Mouse (Mus musculus): ENCODE results near the gene Kcnh2. TPM values are rescaled to one million over a fixed set of nuclear protein-coding genes. Genes with fewer than 3 reads are reported as not detected.

The Kcnh2 gene
- polyA plus RNA-seq, 1 experiment from 2014 or later, result 17.4 TPM

- no peaks in the 10 kb centered on the region for H3K36me3 ChIP-seq
- H3K27ac ChIP-seq, result no peak overlapping the region
- H3K27me3 ChIP-seq, result no peaks in the 10 kb centered on the region
- H3K9me3 ChIP-seq (replicated peaks), result no peaks in the 10 kb centered on the region
- H3K4me3 ChIP-seq, result no peak overlapping the region
- H3K4me2 ChIP-seq (replicated peaks), result no peak overlapping the region
- no peaks in the 10 kb centered on the region for H3K4me1 ChIP-seq
- ATAC-seq (ENCODE audit: low FRiP score), result no peak
- 48% methylated on average over 6 of the region's 6 CpGs for WGBS
- no peak overlapping the region for H3K9ac ChIP-seq
Measured at GRCm38 (mm10) chr5:24374216-24374615, 22.8 kb upstream of the Kcnh2 start.

- no peak overlapping the region for H3K9ac ChIP-seq
- no peak overlapping the region for H3K27ac ChIP-seq
- no peak for ATAC-seq (ENCODE audit: low FRiP score)
- no peaks in the 10 kb centered on the region for H3K27me3 ChIP-seq
- H3K4me1 ChIP-seq, result no peaks in the 10 kb centered on the region
- 83% methylated on average over 5 of the region's 5 CpGs for WGBS
- no peaks in the 10 kb centered on the region for H3K36me3 ChIP-seq
- H3K4me3 ChIP-seq, result no peak overlapping the region
- no peaks in the 10 kb centered on the region for H3K9me3 ChIP-seq (replicated peaks)
- no peak overlapping the region for H3K4me2 ChIP-seq (replicated peaks)
Measured at GRCm38 (mm10) chr5:24373807-24374206, 22.4 kb upstream of the Kcnh2 start.

- Histone ChIP-seq H3K4me2 (replicated peaks) (no peak overlapping the region), H3K9me3 (replicated peaks) (no peaks in the 10 kb centered on the region), H3K27me3 (no peaks in the 10 kb centered on the region), H3K4me1 (no peaks in the 10 kb centered on the region), H3K9ac (no peak overlapping the region), H3K36me3 (no peaks in the 10 kb centered on the region), H3K27ac (no peak overlapping the region), H3K4me3 (no peak overlapping the region)
- 78% methylated on average over 9 of the region's 9 CpGs for WGBS
- ATAC-seq (ENCODE audit: low FRiP score), result no peak
Measured at GRCm38 (mm10) chr5:24369767-24370166, 18.4 kb upstream of the Kcnh2 start.

GRCm38 (mm10) chr5:24366426-24366825, 15.0 kb upstream of the Kcnh2 start:
- WGBS, result 86% methylated on average over 9 of the region's 9 CpGs
- no peak overlapping the region for H3K9ac ChIP-seq
- no peaks in the 10 kb centered on the region for H3K4me1 ChIP-seq
- no peak overlapping the region for H3K4me2 ChIP-seq (replicated peaks)
- no peak overlapping the region for H3K4me3 ChIP-seq
- no peaks in the 10 kb centered on the region for H3K36me3 ChIP-seq
- no peak for ATAC-seq (ENCODE audit: low FRiP score)
- no peak overlapping the region for H3K27ac ChIP-seq
- H3K27me3 ChIP-seq, result no peaks in the 10 kb centered on the region
- no peaks in the 10 kb centered on the region for H3K9me3 ChIP-seq (replicated peaks)

- no peaks in the 10 kb centered on the region for H3K4me1 ChIP-seq
- H3K36me3 ChIP-seq, result no peaks in the 10 kb centered on the region
- no peak overlapping the region for H3K9ac ChIP-seq
- H3K9me3 ChIP-seq (replicated peaks), result no peaks in the 10 kb centered on the region
- H3K27ac ChIP-seq, result no peak overlapping the region
- 49% methylated on average over 5 of the region's 5 CpGs for WGBS
- ATAC-seq (ENCODE audit: low FRiP score), result no peak
- no peak overlapping the region for H3K4me3 ChIP-seq
- no peaks in the 10 kb centered on the region for H3K27me3 ChIP-seq
- H3K4me2 ChIP-seq (replicated peaks), result no peak overlapping the region
Measured at GRCm38 (mm10) chr5:24365528-24365927, 14.1 kb upstream of the Kcnh2 start.

GRCm38 (mm10) chr5:24364963-24365362, 13.6 kb upstream of the Kcnh2 start:
- H3K4me3 ChIP-seq, result no peak overlapping the region
- H3K9me3 ChIP-seq (replicated peaks), result no peaks in the 10 kb centered on the region
- no peaks in the 10 kb centered on the region for H3K27me3 ChIP-seq
- 0 out of 2 replicates have a peak overlapping the region, but pooled peaks have one; percentile 42 for H3K9ac ChIP-seq
- H3K4me2 ChIP-seq (replicated peaks), result no peak overlapping the region
- H3K27ac ChIP-seq, result no peak overlapping the region
- 89% methylated on average over 10 of the region's 10 CpGs for WGBS
- no peaks in the 10 kb centered on the region for H3K36me3 ChIP-seq
- ATAC-seq (ENCODE audit: low FRiP score), result no peak
- H3K4me1 ChIP-seq, result no peaks in the 10 kb centered on the region

- Histone ChIP-seq H3K4me2 (replicated peaks) (no peak within 1 kb of the TSS), H3K27ac (no peak within 1 kb of the TSS), H3K36me3 (no peaks in the 10 kb centered on the region), H3K27me3 (no peaks in the 10 kb centered on the region), H3K4me1 (no peaks in the 10 kb centered on the region), H3K4me3 (no peak within 1 kb of the TSS), H3K9me3 (replicated peaks) (no peaks in the 10 kb centered on the region), H3K9ac (0 out of 2 replicates have a peak within 1 kb of the TSS, but pooled peaks have one; percentile 42)
- 37% methylated on average over 12 of the region's 12 CpGs for WGBS
- ATAC-seq (ENCODE audit: low FRiP score), result no peak
Measured at GRCm38 (mm10) chr5:24364508-24364907, 13.1 kb upstream of the Kcnh2 start, which contains the start of gene Nos3. TSS of gene Nos3 (plus strand) at chr5:24364810.

GRCm38 (mm10) chr5:24364061-24364460, 12.7 kb upstream of the Kcnh2 start:
- H3K4me1 ChIP-seq, result no peaks in the 10 kb centered on the region
- no peak overlapping the region for H3K27ac ChIP-seq
- H3K9ac ChIP-seq, result no peak overlapping the region
- no peaks in the 10 kb centered on the region for H3K27me3 ChIP-seq
- H3K4me3 ChIP-seq, result no peak overlapping the region
- 54% methylated on average over 3 of the region's 3 CpGs for WGBS
- no peaks in the 10 kb centered on the region for H3K9me3 ChIP-seq (replicated peaks)
- no peak for ATAC-seq (ENCODE audit: low FRiP score)
- H3K36me3 ChIP-seq, result no peaks in the 10 kb centered on the region
- no peak overlapping the region for H3K4me2 ChIP-seq (replicated peaks)

GRCm38 (mm10) chr5:24363467-24363866, 12.1 kb upstream of the Kcnh2 start:
- Histone ChIP-seq H3K27me3 (no peaks in the 10 kb centered on the region), H3K27ac (no peak overlapping the region), H3K9ac (no peak overlapping the region), H3K9me3 (replicated peaks) (no peaks in the 10 kb centered on the region), H3K4me1 (no peaks in the 10 kb centered on the region), H3K36me3 (no peaks in the 10 kb centered on the region), H3K4me3 (no peak overlapping the region), H3K4me2 (replicated peaks) (no peak overlapping the region)
- 88% methylated on average over 2 of the region's 2 CpGs for WGBS
- ATAC-seq (ENCODE audit: low FRiP score), result no peak

- no peaks in the 10 kb centered on the region for H3K9me3 ChIP-seq (replicated peaks)
- no peak overlapping the region for H3K27ac ChIP-seq
- no peak overlapping the region for H3K4me2 ChIP-seq (replicated peaks)
- no peak overlapping the region for H3K4me3 ChIP-seq
- H3K27me3 ChIP-seq, result no peaks in the 10 kb centered on the region
- ATAC-seq (ENCODE audit: low FRiP score), result peak; percentile 59
- H3K36me3 ChIP-seq, result no peaks in the 10 kb centered on the region
- 0 out of 2 replicates have a peak overlapping the region, but pooled peaks have one; percentile 23 for H3K9ac ChIP-seq
- under 1% methylated on average over 7 of the region's 7 CpGs for WGBS
- H3K4me1 ChIP-seq, result no peaks in the 10 kb centered on the region
Measured at GRCm38 (mm10) chr5:24360792-24361454, 9.5 kb upstream of the Kcnh2 start.

GRCm38 (mm10) chr5:24357461-24357860, 6.1 kb upstream of the Kcnh2 start:
- Histone ChIP-seq H3K9me3 (replicated peaks) (no peaks in the 10 kb centered on the region), H3K4me3 (no peak overlapping the region), H3K4me2 (replicated peaks) (no peak overlapping the region), H3K27me3 (0 out of 2 replicates have a peak, but pooled peaks cover 3% of the 10 kb centered on the region), H3K36me3 (no peaks in the 10 kb centered on the region), H3K9ac (no peak overlapping the region), H3K4me1 (peaks cover 19% of the 10 kb centered on the region), H3K27ac (no peak overlapping the region)
- no peak for ATAC-seq (ENCODE audit: low FRiP score)
- 16% methylated on average over 7 of the region's 7 CpGs for WGBS

- Histone ChIP-seq H3K4me3 (no peak overlapping the region), H3K9me3 (replicated peaks) (no peaks in the 10 kb centered on the region), H3K36me3 (no peaks in the 10 kb centered on the region), H3K27ac (no peak overlapping the region), H3K4me2 (replicated peaks) (no peak overlapping the region), H3K9ac (no peak overlapping the region), H3K4me1 (peaks cover 26% of the 10 kb centered on the region), H3K27me3 (0 out of 2 replicates have a peak, but pooled peaks cover 3% of the 10 kb centered on the region)
- no peak for ATAC-seq (ENCODE audit: low FRiP score)
- 44% methylated on average over 4 of the region's 4 CpGs for WGBS
Measured at GRCm38 (mm10) chr5:24356764-24357163, 5.4 kb upstream of the Kcnh2 start.

- WGBS, result 30% methylated on average over 4 of the region's 4 CpGs
- no peaks in the 10 kb centered on the region for H3K9me3 ChIP-seq (replicated peaks)
- 0 out of 2 replicates have a peak overlapping the region, but pooled peaks have one; percentile 60 for H3K9ac ChIP-seq
- H3K4me1 ChIP-seq, result peaks cover 54% of the 10 kb centered on the region
- H3K4me2 ChIP-seq (replicated peaks), result 0 out of 2 replicates have a peak overlapping the region, but pooled peaks have one; percentile 98
- peaks cover 21% of the 10 kb centered on the region for H3K27me3 ChIP-seq
- ATAC-seq (ENCODE audit: low FRiP score), result no peak
- H3K36me3 ChIP-seq, result no peaks in the 10 kb centered on the region
- peak overlapping the region; percentile 98 for H3K27ac ChIP-seq
- no peak overlapping the region for H3K4me3 ChIP-seq
Measured at GRCm38 (mm10) chr5:24353327-24353726, 1.9 kb upstream of the Kcnh2 start.

All from hindbrain, embryonic 12.5 days (tissue).